Mouse (Mus musculus) ES-Bruce4 (cell line): Measurements from ENCODE around the gene Tshz2.

ENCODE experiments used
- CTCF ChIP-seq: IDR thresholded peaks from one replicate; pipeline ENCODE4 v1.8.1; 2011; ENCODE audit warnings: low read depth, low read length
- EP300 ChIP-seq: IDR thresholded peaks from 2 replicates; pipeline ENCODE4 v1.6.1; 2011; ENCODE audit warnings: low read depth, low read length; ENCODE audit not compliant: insufficient read depth
- POLR2A ChIP-seq: IDR thresholded peaks from one replicate; pipeline ENCODE4 v1.8.1; 2011; ENCODE audit warnings: low read length; ENCODE audit not compliant: insufficient read depth

DNA sequence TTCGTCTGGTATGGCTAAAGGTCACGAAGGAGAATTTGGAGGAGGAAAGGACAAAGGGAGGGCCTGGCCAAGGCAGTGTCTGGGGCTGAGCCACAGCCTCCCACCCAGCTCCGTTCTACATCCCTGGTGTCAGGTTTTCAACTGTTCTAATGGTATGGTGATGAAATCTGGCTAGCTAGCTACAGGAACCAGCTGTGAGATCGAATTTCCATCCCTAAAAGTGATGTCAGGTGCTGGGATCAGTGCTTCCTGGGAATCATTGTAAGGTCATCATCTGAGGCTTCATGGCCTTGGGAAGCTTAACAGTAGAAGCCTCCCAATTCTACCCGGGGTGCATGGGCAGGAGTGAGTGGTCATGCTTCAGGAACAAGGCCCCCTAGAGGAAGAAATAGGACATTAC is 171.6 kb downstream of the Tshz2 start:
- no peak for TF ChIP-seq EP300
- TF ChIP-seq POLR2A = no peak
- peak; percentile 29 for TF ChIP-seq CTCF
